Mouse (Mus musculus): ENCODE results near the gene Tarbp2. TPM values are rescaled to one million over a fixed set of nuclear protein-coding genes. Genes with fewer than 3 reads are reported as not detected.
A peak's percentile ranks its signal among the peaks of the same experiment; 100 is the strongest.

Gene Tarbp2
- polyA plus RNA-seq, 1 experiment from 2014 or later: 50.4 TPM

GRCm38 (mm10) chr15:102471727-102472126 is 46.3 kb upstream of the Tarbp2 start:
- Histone ChIP-seq H3K4me3 (ENCODE audit: low read depth, low read length) (peak overlapping the region; percentile 80), H3K4me1 (replicated peaks; ENCODE audit: control insufficient read depth, insufficient read depth, low read length) (no peaks in the 10 kb centered on the region), H3K36me3 (ENCODE audit: control insufficient read depth, insufficient read depth) (peaks cover 33% of the 10 kb centered on the region), H3K27ac (ENCODE audit: low read depth, low read length) (no peak overlapping the region), H3K9ac (ENCODE audit: low read depth, low read length) (no peak overlapping the region), H3K27me3 (replicated peaks; ENCODE audit: control insufficient read depth, insufficient read depth, low read length) (no peaks in the 10 kb centered on the region), H3K9me3 (ENCODE audit: control insufficient read depth) (no peaks in the 10 kb centered on the region), H3K4me2 (replicated peaks; ENCODE audit: low read depth) (peak overlapping the region; percentile 63)
- no peak for ATAC-seq
- no peak for TF ChIP-seq CTCF (IDR thresholded peaks at IDR 0.05; ENCODE audit: low read depth)

- Histone ChIP-seq H3K4me2 (replicated peaks; ENCODE audit: low read depth) (no peak overlapping the region), H3K4me1 (replicated peaks; ENCODE audit: control insufficient read depth, insufficient read depth, low read length) (no peaks in the 10 kb centered on the region), H3K9ac (ENCODE audit: low read depth, low read length) (no peak overlapping the region), H3K27me3 (replicated peaks; ENCODE audit: control insufficient read depth, insufficient read depth, low read length) (no peaks in the 10 kb centered on the region), H3K27ac (ENCODE audit: low read depth, low read length) (no peak overlapping the region), H3K36me3 (ENCODE audit: control insufficient read depth, insufficient read depth) (peaks cover 47% of the 10 kb centered on the region), H3K9me3 (ENCODE audit: control insufficient read depth) (no peaks in the 10 kb centered on the region), H3K4me3 (ENCODE audit: low read depth, low read length) (no peak overlapping the region)
- WGBS: 51% methylated on average over 2 of the region's 2 CpGs
- no peak for ATAC-seq
- no peak for TF ChIP-seq CTCF (IDR thresholded peaks at IDR 0.05; ENCODE audit: low read depth)
Observed at GRCm38 (mm10) chr15:102473246-102473645, 44.7 kb upstream of the Tarbp2 start.

- 88% methylated on average over 2 of the region's 2 CpGs for WGBS
- Histone ChIP-seq H3K9ac (ENCODE audit: low read depth, low read length) (no peak overlapping the region), H3K36me3 (ENCODE audit: control insufficient read depth, insufficient read depth) (peaks cover 56% of the 10 kb centered on the region), H3K4me3 (ENCODE audit: low read depth, low read length) (no peak overlapping the region), H3K4me2 (replicated peaks; ENCODE audit: low read depth) (no peak overlapping the region), H3K27me3 (replicated peaks; ENCODE audit: control insufficient read depth, insufficient read depth, low read length) (no peaks in the 10 kb centered on the region), H3K27ac (ENCODE audit: low read depth, low read length) (no peak overlapping the region), H3K9me3 (ENCODE audit: control insufficient read depth) (no peaks in the 10 kb centered on the region), H3K4me1 (replicated peaks; ENCODE audit: control insufficient read depth, insufficient read depth, low read length) (no peaks in the 10 kb centered on the region)
- no peak for TF ChIP-seq CTCF (IDR thresholded peaks at IDR 0.05; ENCODE audit: low read depth)
- no peak for ATAC-seq
Observed at GRCm38 (mm10) chr15:102474520-102474919, 43.5 kb upstream of the Tarbp2 start.

- no peak overlapping the region for H3K9ac ChIP-seq (ENCODE audit: low read depth, low read length)
- no peak for TF ChIP-seq CTCF (IDR thresholded peaks at IDR 0.05; ENCODE audit: low read depth)
- no peak overlapping the region for H3K4me3 ChIP-seq (ENCODE audit: low read depth, low read length)
- no peak for ATAC-seq
- no peaks in the 10 kb centered on the region for H3K9me3 ChIP-seq (ENCODE audit: control insufficient read depth)
- no peak overlapping the region for H3K27ac ChIP-seq (ENCODE audit: low read depth, low read length)
- 89% methylated on average over 3 of the region's 3 CpGs for WGBS
- no peaks in the 10 kb centered on the region for H3K27me3 ChIP-seq (replicated peaks; ENCODE audit: control insufficient read depth, insufficient read depth, low read length)
- peaks cover 74% of the 10 kb centered on the region for H3K36me3 ChIP-seq (ENCODE audit: control insufficient read depth, insufficient read depth)
- H3K4me2 ChIP-seq (replicated peaks; ENCODE audit: low read depth): no peak overlapping the region
- no peaks in the 10 kb centered on the region for H3K4me1 ChIP-seq (replicated peaks; ENCODE audit: control insufficient read depth, insufficient read depth, low read length)
Observed at GRCm38 (mm10) chr15:102483136-102483535, 34.9 kb upstream of the Tarbp2 start.

GRCm38 (mm10) chr15:102485853-102486252 is 32.1 kb upstream of the Tarbp2 start:
- no peaks in the 10 kb centered on the region for H3K9me3 ChIP-seq (ENCODE audit: control insufficient read depth)

GRCm38 (mm10) chr15:102487664-102488063 is 30.3 kb upstream of the Tarbp2 start:
- H3K36me3 ChIP-seq (ENCODE audit: control insufficient read depth, insufficient read depth): peaks cover 85% of the 10 kb centered on the region
- TF ChIP-seq CTCF (IDR thresholded peaks at IDR 0.05; ENCODE audit: low read depth): no peak

More at GRCm38 (mm10) chr15:102485853-102486252, 32.1 kb upstream of the Tarbp2 start:
- WGBS: 90% methylated on average over 12 of the region's 12 CpGs
- Histone ChIP-seq H3K27me3 (replicated peaks; ENCODE audit: control insufficient read depth, insufficient read depth, low read length) (no peaks in the 10 kb centered on the region), H3K9ac (ENCODE audit: low read depth, low read length) (no peak overlapping the region), H3K27ac (ENCODE audit: low read depth, low read length) (no peak overlapping the region), H3K4me2 (replicated peaks; ENCODE audit: low read depth) (no peak overlapping the region), H3K4me3 (ENCODE audit: low read depth, low read length) (no peak overlapping the region), H3K4me1 (replicated peaks; ENCODE audit: control insufficient read depth, insufficient read depth, low read length) (no peaks in the 10 kb centered on the region), H3K36me3 (ENCODE audit: control insufficient read depth, insufficient read depth) (peaks cover 85% of the 10 kb centered on the region)
- TF ChIP-seq CTCF (IDR thresholded peaks at IDR 0.05; ENCODE audit: low read depth): no peak
- ATAC-seq: no peak

DNA sequence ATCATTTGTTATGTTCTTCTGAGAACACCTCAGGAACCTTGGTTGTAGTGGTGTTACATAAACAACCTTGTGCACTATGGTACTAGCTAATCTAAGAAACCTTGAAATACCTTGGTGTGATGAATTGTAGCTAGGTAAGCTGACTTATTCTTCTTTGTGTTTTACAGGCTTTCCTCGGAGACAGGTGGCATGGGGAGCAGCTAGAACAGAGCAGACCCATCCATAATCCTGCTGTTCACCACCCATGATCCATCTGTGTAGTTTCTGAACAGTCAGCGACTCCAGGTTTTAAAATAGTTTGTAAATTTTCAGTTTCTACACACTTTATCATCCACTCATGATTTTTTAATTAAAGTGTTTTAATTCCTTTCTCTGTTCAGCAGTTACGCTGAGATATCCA is 19.7 kb upstream of the Tarbp2 start:
- no peaks in the 10 kb centered on the region for H3K4me1 ChIP-seq (replicated peaks; ENCODE audit: control insufficient read depth, insufficient read depth, low read length)
- WGBS: 81% methylated on average over 3 of the region's 3 CpGs
- H3K36me3 ChIP-seq (ENCODE audit: control insufficient read depth, insufficient read depth): peaks cover 81% of the 10 kb centered on the region
- H3K9me3 ChIP-seq (ENCODE audit: control insufficient read depth): no peaks in the 10 kb centered on the region
- no peak overlapping the region for H3K9ac ChIP-seq (ENCODE audit: low read depth, low read length)
- no peak for ATAC-seq
- no peak overlapping the region for H3K4me2 ChIP-seq (replicated peaks; ENCODE audit: low read depth)
- no peak for TF ChIP-seq CTCF (IDR thresholded peaks at IDR 0.05; ENCODE audit: low read depth)
- no peak overlapping the region for H3K4me3 ChIP-seq (ENCODE audit: low read depth, low read length)
- no peaks in the 10 kb centered on the region for H3K27me3 ChIP-seq (replicated peaks; ENCODE audit: control insufficient read depth, insufficient read depth, low read length)
- no peak overlapping the region for H3K27ac ChIP-seq (ENCODE audit: low read depth, low read length)

More at GRCm38 (mm10) chr15:102487664-102488063, 30.3 kb upstream of the Tarbp2 start:
- no peaks in the 10 kb centered on the region for H3K9me3 ChIP-seq (ENCODE audit: control insufficient read depth)
- no peak overlapping the region for H3K9ac ChIP-seq (ENCODE audit: low read depth, low read length)
- H3K27me3 ChIP-seq (replicated peaks; ENCODE audit: control insufficient read depth, insufficient read depth, low read length): no peaks in the 10 kb centered on the region
- no peak for ATAC-seq
- H3K4me1 ChIP-seq (replicated peaks; ENCODE audit: control insufficient read depth, insufficient read depth, low read length): no peaks in the 10 kb centered on the region
- no peak overlapping the region for H3K4me3 ChIP-seq (ENCODE audit: low read depth, low read length)
- 60% methylated on average over 1 of the region's 1 CpGs for WGBS
- no peak overlapping the region for H3K4me2 ChIP-seq (replicated peaks; ENCODE audit: low read depth)
- H3K27ac ChIP-seq (ENCODE audit: low read depth, low read length): no peak overlapping the region

Measured in intestine, postnatal 0 days (tissue).